Mouse (Mus musculus) mesoderm, embryonic 11.5 days (tissue): ENCODE data around the gene Fer.
"Not testable (repeated sequence)": the region's sequence is repeated elsewhere in the genome, so short reads cannot be mapped to it uniquely, and the experiment has no call there.

ENCODE experiments used
- DNase-seq: peaks from one replicate; pipeline ENCODE4 v3.0.0-alpha.2; 2012; ENCODE audit warnings: low read depth, low spot score

The Fer gene

DNA sequence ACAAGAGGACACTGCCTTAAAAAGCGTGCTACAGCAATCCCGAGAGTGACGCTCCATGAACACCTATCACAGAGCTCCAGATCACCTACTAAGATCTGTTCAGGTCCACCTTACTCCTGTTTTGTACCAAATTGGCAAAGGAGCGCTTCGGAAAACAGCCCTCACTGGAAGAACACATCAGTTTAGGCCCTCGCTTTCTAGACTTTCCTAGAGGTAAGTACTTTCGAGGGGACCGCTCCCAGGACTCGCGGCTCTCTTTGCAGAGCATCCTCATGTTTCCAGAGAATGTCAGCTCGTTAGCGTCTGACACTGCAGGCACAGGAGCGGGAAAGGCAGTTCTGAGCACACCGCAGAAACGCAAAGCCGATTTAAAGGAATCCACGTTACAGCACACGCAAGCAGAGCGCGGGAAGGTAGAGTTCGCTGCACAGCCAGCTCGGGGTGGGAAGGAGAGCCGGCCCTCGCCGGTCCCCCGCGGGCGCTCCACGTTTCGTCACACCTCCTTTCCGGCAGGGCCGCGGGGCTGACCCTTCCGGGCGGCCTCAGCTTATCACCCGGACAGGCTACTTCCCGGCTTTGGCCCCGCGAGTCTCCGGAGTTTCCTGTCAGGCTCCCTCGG lies at the start of gene Fer:
Fer (plus strand) TSS at position 51 of the 619 bp plus-strand sequence.
- no peak for DNase-seq

DNA sequence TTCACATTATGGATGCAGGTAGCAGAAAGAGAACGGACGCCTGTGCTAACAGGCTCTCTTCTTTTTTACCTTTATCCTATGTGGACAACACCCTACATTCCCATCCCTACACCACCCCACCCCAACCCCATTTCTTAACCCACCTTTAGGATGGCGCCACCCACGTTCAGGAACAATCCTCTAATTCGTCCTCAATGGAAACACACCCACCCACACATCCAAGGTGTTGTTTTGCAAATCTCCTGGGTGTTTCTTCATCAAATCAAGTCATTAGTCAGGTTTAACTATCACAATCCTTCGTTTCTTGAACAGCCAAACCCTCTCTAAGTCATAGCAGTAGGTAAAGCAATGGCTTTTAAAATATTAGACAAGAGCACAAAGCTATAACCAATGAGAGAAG lies 49.3 kb upstream of the Fer start:
- DNase-seq: no peak

DNA sequence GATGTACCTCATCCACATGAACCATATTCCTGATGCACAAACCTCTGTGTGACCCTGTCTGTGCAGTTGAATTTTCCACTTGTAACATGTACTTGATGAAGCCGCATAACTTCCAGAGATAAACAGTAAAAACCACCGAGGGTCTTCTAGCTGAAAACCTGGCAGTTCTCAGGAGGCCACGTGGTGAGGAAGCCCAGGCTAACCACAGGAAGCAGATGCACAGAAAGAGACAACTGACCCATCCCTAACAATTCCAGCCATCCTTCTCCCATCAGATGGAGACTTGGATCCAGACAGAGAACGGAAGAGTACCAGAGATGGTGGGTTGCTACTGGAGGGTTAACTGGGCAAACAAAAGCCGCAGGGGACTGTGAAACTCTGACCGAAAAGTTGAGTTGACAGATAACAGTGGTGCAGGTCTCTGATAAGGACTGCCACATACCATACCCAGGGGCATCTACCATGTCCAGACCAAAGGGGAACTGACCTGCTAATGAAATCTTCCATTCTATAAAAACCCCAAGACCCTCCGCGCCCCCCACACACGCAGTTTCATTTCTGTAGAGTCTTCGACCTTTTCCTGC lies 44.3 kb upstream of the Fer start:
- DNase-seq: no peak

DNA sequence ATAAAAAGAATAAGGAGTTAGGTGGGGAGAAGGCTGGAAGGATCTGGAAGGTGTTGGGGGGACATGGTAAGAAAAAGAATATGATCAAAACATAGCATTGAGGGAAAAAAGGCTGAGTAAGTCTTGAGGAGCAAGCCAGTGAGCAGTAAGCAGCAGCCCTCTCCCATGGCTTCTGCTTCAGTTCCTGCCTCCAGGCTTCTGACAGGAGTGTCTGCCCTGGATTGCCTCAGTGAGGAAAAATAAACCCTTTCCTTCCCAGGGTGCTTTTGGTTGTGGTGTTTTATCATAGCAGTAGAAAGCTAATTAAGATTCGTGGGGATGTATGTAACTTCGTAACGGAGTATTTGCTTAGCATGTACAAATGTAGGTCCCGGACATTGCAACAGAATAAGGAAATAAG lies 38.7 kb upstream of the Fer start:
- DNase-seq: no peak

DNA sequence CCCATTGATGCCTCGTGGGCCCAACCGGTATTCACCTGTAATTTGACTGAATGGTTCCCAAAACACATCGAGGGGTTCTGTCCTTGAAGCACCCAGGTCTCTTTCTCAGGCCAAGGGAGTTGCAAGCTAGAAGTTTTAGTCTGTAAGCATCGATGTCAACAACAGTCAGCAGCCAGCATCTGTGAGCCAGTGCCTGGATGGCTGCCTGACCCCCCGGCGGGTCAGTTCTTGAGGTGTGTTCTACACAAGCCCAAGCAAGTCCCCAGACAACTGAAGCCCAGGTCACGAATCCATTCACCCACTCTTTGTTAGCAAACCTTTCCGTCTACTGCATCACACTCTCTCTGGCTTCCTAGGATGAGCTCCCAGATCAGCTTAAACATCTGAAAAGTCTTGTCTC lies 36.7 kb upstream of the Fer start:
- DNase-seq: no peak

DNA sequence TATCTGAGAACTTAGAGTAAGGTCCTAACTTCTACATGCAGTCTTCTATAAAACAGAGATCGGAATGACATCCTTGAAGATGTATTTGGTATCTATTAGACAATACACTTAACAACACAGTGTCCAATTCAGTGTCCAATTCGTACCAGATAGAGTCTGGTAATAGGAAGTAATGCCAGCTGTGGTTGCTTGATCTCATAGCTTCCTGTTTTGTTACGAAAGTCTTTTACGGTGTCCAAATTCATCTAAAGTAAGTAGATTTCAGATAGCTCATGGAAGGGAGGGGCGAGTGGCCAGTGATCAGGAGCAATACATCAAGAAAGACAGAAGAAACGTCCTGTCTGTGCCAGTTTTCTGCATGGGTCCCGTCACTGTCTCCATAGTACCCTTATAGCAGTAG lies 36.1 kb upstream of the Fer start:
- DNase-seq: no peak

DNA sequence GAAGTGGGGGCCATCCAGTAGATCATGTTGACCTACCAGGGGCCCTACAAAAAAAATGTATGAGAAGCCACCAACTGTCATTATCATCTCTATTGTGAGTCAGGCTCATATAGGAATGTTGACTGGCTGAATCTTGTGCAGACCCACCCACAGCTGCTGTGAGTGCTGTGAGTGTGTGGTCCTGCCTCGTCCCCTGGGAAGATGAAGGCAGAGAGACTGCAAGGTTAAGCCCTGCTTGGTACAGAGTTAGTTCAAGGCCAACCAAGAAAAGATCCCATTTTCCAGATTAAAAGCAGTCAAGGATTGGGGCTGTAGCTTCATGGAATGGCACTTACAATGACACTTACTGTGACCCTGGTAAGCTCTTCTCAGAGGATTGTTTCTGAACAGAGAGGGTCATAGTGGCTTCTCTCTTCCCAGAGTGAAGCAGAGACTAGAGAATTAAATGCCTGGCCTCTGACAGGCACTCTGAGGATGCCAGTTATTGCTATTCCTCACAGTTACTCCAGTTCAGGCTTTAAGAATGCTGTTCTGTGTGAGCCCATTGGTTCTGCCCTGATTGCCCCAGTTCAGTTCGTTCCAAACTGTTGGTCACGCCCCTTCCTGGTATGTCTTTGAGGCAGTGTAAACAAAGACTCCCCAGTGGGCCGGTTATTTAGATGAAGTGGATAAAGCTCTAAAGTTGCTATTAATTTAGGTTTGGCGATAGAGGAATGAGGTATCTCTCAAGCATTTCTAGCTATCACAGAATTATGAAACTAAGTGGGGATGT lies 34.1 kb upstream of the Fer start:
- no peak for DNase-seq

DNA sequence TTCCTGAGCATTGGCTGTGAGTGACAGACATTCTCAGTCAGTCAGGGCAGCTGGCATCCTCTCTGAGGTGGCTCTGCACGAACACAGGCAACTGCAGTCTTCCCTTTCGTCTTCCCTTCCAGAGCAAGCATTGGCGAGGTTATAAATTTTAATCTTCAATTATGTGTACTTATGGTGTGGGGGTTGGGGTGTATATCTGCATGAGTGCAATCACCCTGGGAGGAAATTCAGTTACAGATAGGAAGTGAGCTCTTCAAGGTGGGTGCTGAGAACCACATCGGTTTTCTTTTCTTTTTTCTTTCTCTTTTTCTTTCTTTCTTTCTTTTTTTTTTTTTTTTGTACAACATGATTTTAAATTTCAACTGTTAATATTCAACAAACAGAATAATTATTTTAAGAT lies 31.3 kb upstream of the Fer start:
- DNase-seq: no peak

DNA sequence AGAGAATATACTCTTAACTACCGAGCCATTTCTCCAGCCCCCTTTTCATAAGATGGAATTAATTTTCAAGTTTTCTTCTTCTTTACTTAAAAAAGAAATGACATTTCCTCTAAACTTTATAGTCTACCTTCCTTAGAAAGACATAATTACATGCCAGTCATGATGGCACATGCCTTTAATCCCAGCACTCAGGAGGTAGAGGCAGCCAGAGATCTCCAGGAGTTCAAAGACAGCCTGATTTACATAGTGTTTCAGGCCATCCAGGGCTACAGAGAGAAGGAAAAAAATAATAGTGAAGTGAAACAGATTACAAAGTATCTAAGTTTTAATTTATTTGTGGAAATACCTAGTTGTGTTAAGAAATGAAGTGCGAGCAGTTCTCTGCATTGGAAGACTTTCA lies 26.6 kb upstream of the Fer start:
- DNase-seq: no peak

DNA sequence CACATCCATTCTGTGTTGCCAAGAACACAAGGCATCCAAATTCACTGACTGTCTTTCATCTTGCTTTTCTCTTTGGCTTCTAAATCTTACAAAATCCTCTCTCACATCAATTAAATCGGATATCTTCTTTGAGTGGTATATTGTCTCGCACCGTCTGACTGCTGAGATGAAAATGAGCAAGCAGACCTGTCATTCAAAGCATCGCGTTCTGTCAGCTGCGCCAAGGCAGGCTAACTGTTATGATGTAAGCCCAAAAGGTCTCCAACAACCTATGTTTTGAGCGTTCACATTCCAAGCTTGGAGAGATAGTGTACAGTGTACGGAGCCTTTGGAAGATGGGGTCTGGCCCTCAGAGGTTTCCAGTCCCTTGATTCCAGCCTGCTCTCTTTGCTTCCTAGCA lies 26.2 kb upstream of the Fer start:
- no peak for DNase-seq

DNA sequence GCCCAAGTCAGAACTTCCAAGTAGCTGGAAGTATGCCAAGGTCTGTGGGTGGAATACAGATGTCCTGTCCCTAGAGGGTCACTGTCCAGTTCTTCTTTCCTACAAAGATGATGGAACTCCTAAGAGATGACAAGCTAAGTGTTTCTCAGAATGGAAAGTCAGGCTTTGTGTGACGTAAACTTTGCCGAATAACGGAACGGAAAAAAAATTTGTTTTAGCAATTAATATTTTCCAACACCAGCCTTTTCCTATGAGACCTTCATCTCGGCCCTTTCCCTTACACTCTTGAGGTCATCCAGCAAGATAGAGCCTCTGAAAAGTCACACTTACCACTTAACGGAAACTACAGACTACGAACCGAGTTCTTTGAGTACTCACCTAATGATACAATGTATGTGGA lies 24.7 kb upstream of the Fer start:
- DNase-seq: no peak

DNA sequence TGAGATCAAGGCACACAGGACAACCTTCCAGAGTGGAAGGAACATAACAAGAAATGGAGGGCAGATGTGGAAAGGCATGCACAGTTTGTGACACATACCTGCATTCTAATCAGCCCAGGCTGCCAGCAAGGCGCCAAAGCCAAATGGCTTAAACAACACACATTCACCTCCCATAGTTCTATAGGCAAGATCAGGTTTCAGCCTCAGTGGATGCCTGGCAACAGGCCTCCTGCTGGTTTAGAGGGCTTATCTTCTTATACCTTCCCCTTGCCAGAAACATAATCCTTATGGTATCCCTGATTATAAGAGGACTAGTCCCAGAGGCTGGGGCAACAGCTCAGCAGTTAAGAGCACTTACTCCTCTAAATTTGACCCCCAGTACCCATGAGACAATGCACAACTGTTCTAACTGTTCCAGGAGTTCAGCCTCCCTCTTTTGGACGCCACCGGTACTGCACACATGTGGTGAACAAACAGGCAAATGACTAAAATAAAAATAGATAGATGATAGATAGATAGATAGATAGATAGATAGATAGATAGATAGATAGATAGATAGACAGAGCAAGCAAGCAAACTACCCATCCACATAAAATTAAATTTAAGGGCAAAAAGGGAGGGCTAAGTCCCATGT lies 23.1 kb upstream of the Fer start:
- no peak for DNase-seq

DNA sequence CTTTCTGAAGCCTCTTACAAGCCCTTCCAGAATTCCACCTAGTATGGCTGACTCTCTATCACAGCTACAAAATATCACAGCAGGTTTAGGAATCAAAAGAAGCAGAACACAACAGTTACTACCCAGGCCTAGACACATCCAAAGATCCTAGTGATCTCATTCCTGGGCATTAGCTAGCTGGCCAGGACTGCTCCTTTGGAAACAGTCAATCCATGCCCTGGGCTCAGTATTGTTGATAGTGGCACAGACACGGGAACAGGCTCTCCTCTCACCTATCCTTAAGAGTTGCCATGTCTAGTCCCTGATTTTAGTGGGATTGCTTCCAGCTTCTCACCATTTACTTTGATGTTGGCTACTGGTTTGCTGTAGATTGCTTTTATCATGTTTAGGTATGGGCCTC lies 20.6 kb upstream of the Fer start:
- DNase-seq: no peak

DNA sequence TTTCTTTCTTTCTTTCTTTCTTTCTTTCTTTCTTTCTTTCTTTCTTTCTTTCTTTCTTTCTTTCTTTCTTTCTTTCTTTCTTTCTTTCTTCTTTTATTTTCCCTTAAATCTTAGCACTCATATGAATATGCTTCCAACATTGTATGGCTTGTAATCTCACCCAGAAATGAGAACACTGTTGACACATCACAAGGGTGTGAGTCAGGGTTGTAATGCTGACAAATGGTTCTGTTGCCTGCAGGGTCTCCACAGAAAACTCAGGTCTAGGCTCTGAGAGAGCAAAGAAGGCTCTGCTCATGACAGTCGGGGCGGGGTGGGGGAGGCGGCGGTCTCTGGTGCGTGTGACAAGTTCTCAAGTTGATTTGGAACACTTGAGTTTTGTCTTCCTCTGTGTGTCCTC lies 17.9 kb upstream of the Fer start:
- DNase-seq: no peak

DNA sequence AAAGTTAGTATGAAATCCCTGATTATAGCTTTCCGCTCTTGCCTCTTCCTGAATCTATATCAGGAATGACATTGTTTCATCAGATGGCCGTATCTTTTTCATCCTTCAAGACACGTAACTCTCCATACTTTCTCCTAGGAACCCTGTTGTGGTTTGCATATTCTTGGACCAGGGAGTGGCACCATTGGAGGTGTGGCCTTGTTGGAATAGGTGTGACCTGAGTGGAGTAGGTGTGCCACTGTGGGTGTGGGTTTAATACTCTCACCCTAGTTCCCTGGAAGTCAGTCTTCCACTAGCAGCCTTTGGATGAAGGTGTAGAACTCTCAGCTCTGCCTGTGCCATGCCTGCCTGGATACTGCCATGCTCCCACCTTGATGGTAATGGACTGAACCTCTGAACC lies 17.1 kb upstream of the Fer start:
- not testable (repeated sequence) for DNase-seq

DNA sequence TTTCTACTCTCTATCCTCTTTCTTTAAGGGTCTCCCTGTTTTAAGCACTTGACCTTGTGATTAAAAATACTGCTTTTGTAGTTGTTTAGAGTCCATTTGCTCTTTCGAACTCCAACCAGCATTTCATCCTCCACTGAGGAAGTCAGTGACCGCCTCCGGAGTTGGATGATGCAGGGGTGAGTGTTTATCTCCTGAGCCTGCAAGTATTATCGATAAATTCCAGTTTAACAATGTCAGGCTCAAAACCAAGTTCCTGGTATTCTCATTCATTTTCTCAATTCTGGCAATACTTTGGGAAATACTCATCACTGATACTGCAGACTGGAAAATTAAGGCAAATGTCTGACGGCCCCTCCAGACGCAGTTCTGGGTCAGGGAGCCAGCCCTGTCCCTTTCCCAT lies 13.7 kb upstream of the Fer start:
- no peak for DNase-seq

DNA sequence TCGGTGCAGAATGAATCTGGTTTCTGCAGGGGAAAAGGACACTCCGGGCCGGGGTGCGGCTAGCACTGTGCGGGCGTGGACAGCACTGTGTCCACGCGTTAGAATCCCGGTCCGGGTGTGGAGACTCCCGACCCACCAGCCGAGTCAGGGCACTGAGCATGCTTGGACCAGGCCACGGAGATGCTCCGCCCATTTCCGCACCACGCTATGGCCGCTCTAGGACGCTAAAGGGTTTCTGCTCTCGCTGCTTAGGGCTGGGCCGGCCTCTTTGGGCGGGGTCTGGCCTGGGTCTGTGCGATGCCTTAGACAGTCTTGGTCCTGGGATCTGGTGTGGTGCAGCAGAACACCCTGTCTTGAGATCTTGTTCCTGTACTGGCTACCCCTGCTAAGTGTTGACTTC lies 13.3 kb upstream of the Fer start:
- DNase-seq: peak; percentile 85

DNA sequence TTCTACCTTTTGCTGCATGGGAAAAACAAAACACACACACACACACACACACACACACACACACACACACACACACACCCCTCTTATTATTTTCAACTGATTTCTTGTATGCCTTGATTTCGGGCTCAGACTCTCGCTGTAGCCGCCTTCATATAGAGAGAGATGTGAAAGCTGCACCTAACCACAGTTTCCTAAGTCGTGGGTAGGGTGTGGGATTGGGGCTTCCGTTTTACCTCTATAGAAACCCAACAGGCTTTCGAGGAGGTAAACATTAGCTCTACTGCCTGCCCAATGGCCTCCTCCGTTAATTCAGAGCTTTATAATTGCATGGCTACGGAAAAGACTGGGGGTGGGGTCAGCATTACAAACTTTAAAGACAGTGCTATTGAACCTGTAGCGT lies 12.8 kb upstream of the Fer start:
- DNase-seq: no peak

DNA sequence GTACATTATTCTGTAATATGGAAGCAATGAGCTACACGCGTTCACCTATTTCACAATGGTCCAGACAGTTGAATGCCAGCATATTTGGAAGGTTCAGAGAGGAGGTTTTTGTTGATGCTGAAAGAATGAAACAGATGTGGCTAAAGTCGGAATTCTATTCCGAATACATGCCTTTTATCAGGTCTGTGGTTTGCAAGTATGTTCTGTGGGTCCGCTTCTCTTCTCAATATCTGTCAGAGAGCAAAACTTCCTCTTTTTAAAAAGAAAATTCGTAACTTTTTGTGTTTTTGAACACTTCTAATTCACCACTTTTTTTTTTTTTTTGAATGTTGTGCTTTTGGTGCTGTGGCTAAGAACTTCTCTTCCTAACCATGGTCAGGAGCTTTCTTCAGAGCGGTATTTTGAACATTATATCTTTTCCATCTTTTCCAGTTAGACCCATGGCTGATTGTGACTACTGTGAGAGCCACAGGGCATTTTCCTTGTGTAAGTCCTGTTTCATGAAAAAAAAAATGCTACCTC lies 5.8 kb upstream of the Fer start:
- no peak for DNase-seq

DNA sequence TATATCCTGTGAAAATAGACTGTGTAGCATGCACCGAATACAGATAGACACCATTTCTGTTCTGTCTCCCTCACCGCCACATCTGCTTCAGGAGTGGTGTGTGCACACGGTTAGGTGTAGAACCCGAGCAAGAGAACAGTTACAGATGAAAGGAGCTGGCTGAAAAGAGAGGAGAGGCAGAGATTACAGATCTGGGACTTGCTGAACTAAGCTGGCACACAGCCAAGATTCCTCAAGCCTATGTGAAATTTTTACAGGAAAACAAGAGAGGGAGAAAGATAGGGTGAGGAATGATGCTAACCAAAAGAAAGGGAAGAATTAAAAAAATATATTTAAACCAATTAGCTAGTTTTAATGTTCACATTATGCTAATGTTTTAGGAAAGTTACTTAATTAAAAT lies 1.9 kb upstream of the Fer start:
- DNase-seq: peak; percentile 56

DNA sequence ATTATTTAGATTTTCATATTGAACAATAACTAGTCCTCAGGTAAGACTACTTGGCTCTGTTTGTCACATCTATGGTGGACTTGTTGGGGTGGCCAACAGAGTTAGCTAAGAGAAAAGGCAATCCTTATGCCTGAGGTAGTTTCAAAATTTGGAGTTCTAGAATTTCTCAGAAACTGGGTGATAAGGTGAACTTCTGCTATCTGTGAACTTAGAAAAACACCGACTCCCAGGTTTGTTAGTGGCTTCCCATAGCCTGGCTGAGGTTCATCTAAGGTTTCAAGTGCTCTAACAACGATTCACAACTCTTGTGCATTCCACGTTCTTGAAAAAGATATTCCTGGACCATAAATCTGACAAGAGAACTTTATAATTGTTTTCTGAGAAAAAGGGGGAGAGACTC lies 463 bp upstream of the Fer start:
- DNase-seq: no peak

DNA sequence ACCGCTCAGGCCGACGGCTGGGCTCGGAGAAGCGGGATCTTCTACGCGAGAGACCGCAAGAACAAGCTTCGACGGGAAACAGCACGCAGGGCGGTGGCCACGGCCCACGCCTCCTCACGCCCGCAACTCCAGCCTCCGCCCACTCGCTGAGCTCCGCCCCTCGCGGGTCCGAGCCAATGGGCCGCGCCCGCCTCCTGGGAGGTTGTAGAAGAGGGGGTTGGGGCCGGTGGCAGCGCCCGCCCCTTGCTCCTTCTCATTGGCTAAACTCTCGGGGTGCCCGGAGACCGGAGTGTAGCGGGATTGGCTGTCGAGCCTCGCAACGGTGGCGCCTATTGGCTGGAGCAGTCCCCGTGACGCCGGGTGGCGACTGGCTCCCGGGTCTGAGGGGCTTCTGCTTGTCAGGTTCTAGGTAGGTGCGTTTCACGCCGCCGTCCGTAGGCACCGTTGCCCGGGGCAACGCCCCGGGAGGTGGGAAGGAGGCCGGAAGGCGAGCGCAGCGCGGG lies 836 bp downstream of the Fer start, which contains the start of gene A930002H24Rik:
A930002H24Rik (minus strand) TSS at position 145 of the 503 bp plus-strand sequence.
- peak; percentile 98 for DNase-seq
